ENCODE assay signal across 9 mouse cellular contexts in genomic region chr2:180996436-180996835, GRCm38 (mm10). TPM values are rescaled to one million over a fixed set of nuclear protein-coding genes. Genes with fewer than 3 reads are reported as not detected.
DNase-seq lines count a peak whose midpoint lies in the region; ATAC-seq and TF ChIP-seq lines count a peak whose summit lies in the region.
"Had no signal": no experiment of that assay in that cellular context is flagged by ENCODE, and none has a peak within 500 bp of the region (broad histone marks: within the 10 kb centered on the region; RNA-seq: fewer than 3 reads in every experiment).

No protein-coding gene starts in this region.

- intact Hi-C loops in gastrocnemius, adult 2 months (cut with DNase I): loop anchor here (1.0 kb wide), 1 partner anchor 64 kb away; no protein-coding TSS in a partner anchor

- 11% methylated on average over 5 of the region's 5 CpGs for WGBS in hindbrain, embryonic 14.5 days
- 8% methylated on average over 5 of the region's 5 CpGs for WGBS in stomach, embryonic 14.5 days

- H3K27ac ChIP-seq in gastrocnemius, adult 2 months: no peak overlapping the region
- H3K27ac ChIP-seq in hindbrain, embryonic 14.5 days: no peak overlapping the region
- no peak overlapping the region for H3K27ac ChIP-seq in stomach, embryonic 14.5 days (ENCODE audit: low read length)

- no peak overlapping the region for H3K4me3 ChIP-seq in gastrocnemius, adult 2 months
- no peak overlapping the region for H3K4me3 ChIP-seq in hindbrain, embryonic 14.5 days (replicated peaks; ENCODE audit: low read length)
- H3K4me3 ChIP-seq in stomach, embryonic 14.5 days (ENCODE audit: low read depth, low read length): no peak overlapping the region
- H3K4me3 ChIP-seq: megakaryocyte, embryonic 14.5 days had no signal

- no peaks in the 10 kb centered on the region for H3K36me3 ChIP-seq in hindbrain, embryonic 14.5 days (replicated peaks; ENCODE audit: control insufficient read depth, insufficient read depth)
- no peaks in the 10 kb centered on the region for H3K36me3 ChIP-seq in stomach, embryonic 14.5 days (ENCODE audit: control insufficient read depth, insufficient read depth, low read length)

- ATAC-seq in erythroblast, adult 5-6 weeks (replicated peaks; ENCODE audit: low FRiP score, poor library complexity, severe bottlenecking): peak; percentile 56; the same call in 1 of the 2 replicates
- ATAC-seq in hindbrain, embryonic 14.5 days (ENCODE audit: low FRiP score): peak; percentile 52; the same call in 1 of the 2 replicates
- ATAC-seq in stomach, embryonic 14.5 days (ENCODE audit: insufficient number of reproducible peaks, insufficient read depth, low FRiP score, low read depth): peak; percentile 42; the same call in 1 of the 2 replicates

- H3K9ac ChIP-seq in hindbrain, embryonic 14.5 days: no peak overlapping the region
- H3K9ac ChIP-seq in stomach, embryonic 14.5 days (replicated peaks; ENCODE audit: low read depth, low read length): no peak overlapping the region

- TF ChIP-seq CTCF in gastrocnemius, adult 2 months (IDR thresholded peaks at IDR 0.05): peak; percentile 84

- no peaks in the 10 kb centered on the region for H3K4me1 ChIP-seq in hindbrain, embryonic 14.5 days (replicated peaks; ENCODE audit: control insufficient read depth, insufficient read depth, low read length)
- H3K4me1 ChIP-seq in stomach, embryonic 14.5 days (ENCODE audit: control insufficient read depth, insufficient read depth, low read length): no peaks in the 10 kb centered on the region
- H3K4me1 ChIP-seq: megakaryocyte, embryonic 14.5 days had no signal

- no peaks in the 10 kb centered on the region for H3K9me3 ChIP-seq in hindbrain, embryonic 14.5 days (ENCODE audit: control insufficient read depth, low read length)
- H3K9me3 ChIP-seq in stomach, embryonic 14.5 days (ENCODE audit: control insufficient read depth, low read depth, low read length): no peaks in the 10 kb centered on the region
- H3K9me3 ChIP-seq: megakaryocyte, embryonic 14.5 days had no signal

- H3K27me3 ChIP-seq in hindbrain, embryonic 14.5 days (ENCODE audit: control insufficient read depth, insufficient read depth, low read length): no peaks in the 10 kb centered on the region
- H3K27me3 ChIP-seq in stomach, embryonic 14.5 days (ENCODE audit: control insufficient read depth, insufficient read depth, low read length): no peaks in the 10 kb centered on the region

- peak; percentile 33 for DNase-seq in gastrocnemius, adult 2 months
- no peak for DNase-seq in gastrocnemius, postnatal 25 days
- DNase-seq in brain, adult 2 months (ENCODE audit: low read depth, low spot score): peak; percentile 79
- peak; percentile 79 for DNase-seq in hindbrain, embryonic 14.5 days (ENCODE audit: low spot score)
- peak; percentile 56 for DNase-seq in layer of hippocampus, adult 9-11 months
- peak; percentile 63 for DNase-seq in mesoderm, embryonic 11.5 days (ENCODE audit: low read depth, low spot score)

- H3K4me2 ChIP-seq in hindbrain, embryonic 14.5 days (replicated peaks): no peak overlapping the region
- H3K4me2 ChIP-seq in stomach, embryonic 14.5 days (replicated peaks; ENCODE audit: low read depth, low read length): no peak overlapping the region

RNA-seq across cellular contexts. Expression of gene Col20a1, which starts 10.1 kb away (rescaled TPM):
- 1 to 10 TPM; 1.1 to 2.3 TPM for total RNA-seq in gastrocnemius, adult 2 months (2021)
- total RNA-seq in gastrocnemius, postnatal 25 days (2021): 1 to 10 TPM; 2.3 to 2.9 TPM
- 1.7 TPM in 1 of 2 replicates, not detected in the other for total RNA-seq in erythroblast, adult 5-6 weeks (2015; ENCODE audit: low replicate concordance)
- total RNA-seq in erythroblast, adult 5-6 weeks (2017; ENCODE audit: low replicate concordance): 0.26 and 0.42 TPM in 2 replicates
- 0.33 and 0.74 TPM in 2 replicates for polyA plus RNA-seq in hindbrain, embryonic 14.5 days (2014; fragmentation: Nextera tagmentation; extraction: Ambion mirVana)
- 0.53 and 1.1 TPM in 2 replicates for polyA plus RNA-seq in stomach, embryonic 14.5 days (2014; fragmentation: Nextera tagmentation; extraction: Ambion mirVana)

RNA-seq across cellular contexts. Expression of gene Arfgap1, which starts 29.4 kb away (rescaled TPM):
- total RNA-seq in gastrocnemius, adult 2 months (2021): 10 to 100 TPM; 32.5 to 38.5 TPM
- 10 to 100 TPM; 26.6 to 33.7 TPM for total RNA-seq in gastrocnemius, postnatal 25 days (2021)
- 11.9 and 12.5 TPM in 2 replicates for total RNA-seq in erythroblast, adult 5-6 weeks (2015; ENCODE audit: low replicate concordance)
- total RNA-seq in erythroblast, adult 5-6 weeks (2017; ENCODE audit: low replicate concordance): 11.2 and 21.0 TPM in 2 replicates
- polyA plus RNA-seq in hindbrain, embryonic 14.5 days (2014; fragmentation: Nextera tagmentation; extraction: Ambion mirVana): 88.2 and 96.2 TPM in 2 replicates
- polyA plus RNA-seq in stomach, embryonic 14.5 days (2014; fragmentation: Nextera tagmentation; extraction: Ambion mirVana): 90.4 and 95.0 TPM in 2 replicates

RNA-seq across cellular contexts. Expression of gene Nkain4, which starts 41.9 kb away (rescaled TPM):
- under 1 TPM in 1 of 2 experiments, not detected in 1; 0.78 TPM for total RNA-seq in gastrocnemius, adult 2 months (2021)
- total RNA-seq in gastrocnemius, postnatal 25 days (2021): under 1 TPM in 1 of 2 experiments, not detected in 1; 0.49 TPM
- not detected in 2 replicates for total RNA-seq in erythroblast, adult 5-6 weeks (2015; ENCODE audit: low replicate concordance)
- not detected in 2 replicates for total RNA-seq in erythroblast, adult 5-6 weeks (2017; ENCODE audit: low replicate concordance)
- polyA plus RNA-seq in hindbrain, embryonic 14.5 days (2014; fragmentation: Nextera tagmentation; extraction: Ambion mirVana): 78.6 and 85.5 TPM in 2 replicates
- polyA plus RNA-seq in stomach, embryonic 14.5 days (2014; fragmentation: Nextera tagmentation; extraction: Ambion mirVana): 66.2 and 72.2 TPM in 2 replicates

RNA-seq across cellular contexts. Expression of gene Chrna4, which starts 46.9 kb away (rescaled TPM):
- total RNA-seq in gastrocnemius, adult 2 months (2021): not detected
- total RNA-seq in gastrocnemius, postnatal 25 days (2021): under 1 TPM in 1 of 2 experiments, not detected in 1; 0.54 TPM
- not detected in 2 replicates for total RNA-seq in erythroblast, adult 5-6 weeks (2015; ENCODE audit: low replicate concordance)
- total RNA-seq in erythroblast, adult 5-6 weeks (2017; ENCODE audit: low replicate concordance): not detected in 2 replicates
- 50.6 and 59.1 TPM in 2 replicates for polyA plus RNA-seq in hindbrain, embryonic 14.5 days (2014; fragmentation: Nextera tagmentation; extraction: Ambion mirVana)
- 1.5 and 2.2 TPM in 2 replicates for polyA plus RNA-seq in stomach, embryonic 14.5 days (2014; fragmentation: Nextera tagmentation; extraction: Ambion mirVana)
